Mouse (Mus musculus) MEL (cell line): Measurements from ENCODE around the gene Cgnl1. TPM values are rescaled to one million over a fixed set of nuclear protein-coding genes. Genes with fewer than 3 reads are reported as not detected.

Experiments used
- DNase-seq: peaks from one replicate; pipeline ENCODE4 v3.0.0; 2011; ENCODE audit warnings: low read depth, low spot score
- H3K27ac ChIP-seq: 2 replicates; pipeline ENCODE4 v1.5.1; 2012; ENCODE audit warnings: low read depth, mild to moderate bottlenecking, control low read depth, low read length, moderate library complexity; ENCODE audit not compliant: control insufficient read depth
- H3K27me3 ChIP-seq, 2 experiments: fragments of 150-350 bp in 1 of 2; sonication (generic) in 1 of 2; 2 replicates each; pipeline ENCODE4 v1.6.1; 2012; ENCODE audit warnings: low read length in 2 of 2, mild to moderate bottlenecking in 2 of 2, improper control_type of control experiment in 1 of 2, moderate library complexity in 1 of 2; ENCODE audit not compliant: insufficient read depth in 2 of 2, control insufficient read depth in 1 of 2
- H3K36me3 ChIP-seq, 2 experiments: 2 replicates each; pipeline ENCODE4 v1.6.1; 2012 to 2014; ENCODE audit warnings: low read length in 2 of 2, improper control_type of control experiment in 1 of 2, inconsistent platforms in 1 of 2, mild to moderate bottlenecking in 1 of 2; ENCODE audit not compliant: insufficient read depth in 2 of 2, control insufficient read depth in 1 of 2
- H3K4me1 ChIP-seq, 2 experiments: fragments of 150-350 bp in 1 of 2; sonication (generic) in 1 of 2; 2 replicates each; pipeline ENCODE4 v1.6.1; 2012; ENCODE audit warnings: low read length in 2 of 2, improper control_type of control experiment in 1 of 2, mild to moderate bottlenecking in 1 of 2; ENCODE audit not compliant: insufficient read depth in 2 of 2, control insufficient read depth in 1 of 2
- H3K4me3 ChIP-seq, 2 experiments: fragments of 150-350 bp in 1 of 2; sonication (generic) in 1 of 2; 2 replicates each; pipeline ENCODE4 v1.5.1; 2012; ENCODE audit warnings: low read depth in 2 of 2, low read length in 2 of 2, mild to moderate bottlenecking in 2 of 2, moderate library complexity in 2 of 2, control low read depth in 1 of 2, improper control_type of control experiment in 1 of 2; ENCODE audit not compliant: control insufficient read depth in 1 of 2, insufficient read depth in 1 of 2
- H3K79me2 ChIP-seq: 2 replicates; pipeline ENCODE4 v1.6.1; 2012; ENCODE audit warnings: mild to moderate bottlenecking, low read length, moderate library complexity; ENCODE audit not compliant: control insufficient read depth, poor library complexity, insufficient read depth
- H3K9ac ChIP-seq: 2 replicates; pipeline ENCODE4 v1.6.1; 2012; ENCODE audit warnings: low read depth, mild to moderate bottlenecking, control low read depth, low read length, moderate library complexity; ENCODE audit not compliant: control insufficient read depth, poor library complexity, severe bottlenecking
- H3K9me3 ChIP-seq: fragments of 150-350 bp; sonication (generic); replicated peaks from 2 replicates; pipeline ENCODE4 v1.6.1; 2012; ENCODE audit warnings: mild to moderate bottlenecking, low read length, improper control_type of control experiment, moderate library complexity; ENCODE audit not compliant: insufficient read depth
- BHLHE40 ChIP-seq: IDR thresholded peaks from 2 replicates; pipeline ENCODE4 v1.6.1; 2012; ENCODE audit warnings: low read depth, mild to moderate bottlenecking, inconsistent platforms, low read length, improper control_type of control experiment, borderline replicate concordance
- E2F4 ChIP-seq: IDR thresholded peaks from 2 replicates; pipeline ENCODE4 v1.6.1; 2011; ENCODE audit warnings: low read depth, low read length, improper control_type of control experiment, borderline replicate concordance
- EP300 ChIP-seq, 2 experiments: IDR thresholded peaks; 2 replicates each; pipeline ENCODE4 v1.6.1; 2011; ENCODE audit warnings: improper control_type of control experiment in 2 of 2, low read length in 2 of 2, low read depth in 1 of 2, mild to moderate bottlenecking in 1 of 2
- GABPA ChIP-seq: IDR thresholded peaks from 2 replicates; pipeline ENCODE4 v1.6.1; 2012; ENCODE audit warnings: low read depth, mild to moderate bottlenecking, inconsistent platforms, low read length, improper control_type of control experiment, moderate library complexity
- GATA1 ChIP-seq: IDR thresholded peaks from 2 replicates; pipeline ENCODE4 v1.6.1; 2011; ENCODE audit warnings: low read depth, low read length, improper control_type of control experiment
- HCFC1 ChIP-seq: IDR thresholded peaks from 2 replicates; pipeline ENCODE4 v1.6.1; 2012; ENCODE audit warnings: low read depth, mild to moderate bottlenecking, inconsistent platforms, low read length, improper control_type of control experiment, moderate library complexity
- MAX ChIP-seq: IDR thresholded peaks from 2 replicates; pipeline ENCODE4 v1.6.1; 2011; ENCODE audit warnings: low read length, improper control_type of control experiment
- MAZ ChIP-seq: IDR thresholded peaks from 2 replicates; pipeline ENCODE4 v1.6.1; 2012; ENCODE audit warnings: low read depth, mild to moderate bottlenecking, inconsistent platforms, low read length, improper control_type of control experiment
- MEF2A ChIP-seq: IDR thresholded peaks from 2 replicates; pipeline ENCODE4 v1.6.1; 2014; ENCODE audit warnings: low read depth, mild to moderate bottlenecking, inconsistent platforms, low read length, improper control_type of control experiment; ENCODE audit not compliant: poor library complexity, insufficient replicate concordance, severe bottlenecking; ENCODE audit errors: extremely low read depth
- MXI1 ChIP-seq: IDR thresholded peaks from 2 replicates; pipeline ENCODE4 v1.6.1; 2011; ENCODE audit warnings: mild to moderate bottlenecking, low read depth, low read length, improper control_type of control experiment
- NELFE ChIP-seq: IDR thresholded peaks from 2 replicates; pipeline ENCODE4 v1.6.1; 2011; ENCODE audit warnings: low read depth, low read length, improper control_type of control experiment
- NRF1 ChIP-seq: IDR thresholded peaks from 2 replicates; pipeline ENCODE4 v1.6.1; 2014; ENCODE audit warnings: low read depth, mild to moderate bottlenecking, inconsistent platforms, low read length, improper control_type of control experiment, moderate library complexity; ENCODE audit not compliant: poor library complexity, insufficient read depth, severe bottlenecking
- POLR2AphosphoS2 ChIP-seq: IDR thresholded peaks from 2 replicates; pipeline ENCODE4 v1.6.1; 2011; ENCODE audit warnings: low read length, improper control_type of control experiment
- RCOR1 ChIP-seq: IDR thresholded peaks from 2 replicates; pipeline ENCODE4 v1.6.1; 2012; ENCODE audit warnings: low read depth, mild to moderate bottlenecking, inconsistent platforms, low read length, improper control_type of control experiment
- SMC3 ChIP-seq: IDR thresholded peaks from 2 replicates; pipeline ENCODE4 v1.6.1; 2011; ENCODE audit warnings: low read depth, low read length, improper control_type of control experiment
- TAL1 ChIP-seq: IDR thresholded peaks from 2 replicates; pipeline ENCODE4 v1.6.1; 2012; ENCODE audit warnings: mild to moderate bottlenecking, inconsistent platforms, low read length, moderate library complexity, mixed read lengths
- TCF12 ChIP-seq: IDR thresholded peaks from 2 replicates; pipeline ENCODE4 v1.6.1; 2014; ENCODE audit warnings: low read depth, mild to moderate bottlenecking, inconsistent platforms, low read length, improper control_type of control experiment, moderate library complexity
- ZC3H11A ChIP-seq: IDR thresholded peaks from 2 replicates; pipeline ENCODE4 v1.6.1; 2012; ENCODE audit warnings: low read depth, mild to moderate bottlenecking, inconsistent platforms, low read length, improper control_type of control experiment
- ZKSCAN1 ChIP-seq: IDR thresholded peaks from 2 replicates; pipeline ENCODE4 v1.6.1; 2012; ENCODE audit warnings: low read depth, mild to moderate bottlenecking, inconsistent platforms, low read length, improper control_type of control experiment, moderate library complexity
- ZMIZ1 ChIP-seq: IDR thresholded peaks from 2 replicates; pipeline ENCODE4 v1.6.1; 2012; ENCODE audit warnings: low read depth, mild to moderate bottlenecking, inconsistent platforms, low read length, improper control_type of control experiment, moderate library complexity
- ZNF384 ChIP-seq: IDR thresholded peaks from 2 replicates; pipeline ENCODE4 v1.6.1; 2012; ENCODE audit warnings: low read depth, mild to moderate bottlenecking, inconsistent platforms, low read length, improper control_type of control experiment
- polyA plus RNA-seq, 2 experiments: library from polyadenylated mRNA; stranded (reverse) in 1 of 2; unstranded in 1 of 2; fragments of >175 nt in 1 of 2; fragments of >200 nt in 1 of 2; gene quantifications; 2 replicates each; pipeline versions ENCODE4 v1.2.1 to v1.2.4; 2012; ENCODE audit warnings: low replicate concordance in 2 of 2, low read depth in 1 of 2; ENCODE audit not compliant: insufficient read length in 2 of 2, insufficient read depth in 1 of 2, missing spikeins in 1 of 2
- total RNA-seq: library from RNA; depleted of rRNA; stranded (reverse); fragments of 300-350 nt; gene quantifications from 2 replicates; pipeline ENCODE4 v1.2.3, GENCODE M21; 2012

The Cgnl1 gene
- total and polyA plus RNA-seq, 3 experiments: 0.19 to 0.70 TPM; not detected in 1

DNA sequence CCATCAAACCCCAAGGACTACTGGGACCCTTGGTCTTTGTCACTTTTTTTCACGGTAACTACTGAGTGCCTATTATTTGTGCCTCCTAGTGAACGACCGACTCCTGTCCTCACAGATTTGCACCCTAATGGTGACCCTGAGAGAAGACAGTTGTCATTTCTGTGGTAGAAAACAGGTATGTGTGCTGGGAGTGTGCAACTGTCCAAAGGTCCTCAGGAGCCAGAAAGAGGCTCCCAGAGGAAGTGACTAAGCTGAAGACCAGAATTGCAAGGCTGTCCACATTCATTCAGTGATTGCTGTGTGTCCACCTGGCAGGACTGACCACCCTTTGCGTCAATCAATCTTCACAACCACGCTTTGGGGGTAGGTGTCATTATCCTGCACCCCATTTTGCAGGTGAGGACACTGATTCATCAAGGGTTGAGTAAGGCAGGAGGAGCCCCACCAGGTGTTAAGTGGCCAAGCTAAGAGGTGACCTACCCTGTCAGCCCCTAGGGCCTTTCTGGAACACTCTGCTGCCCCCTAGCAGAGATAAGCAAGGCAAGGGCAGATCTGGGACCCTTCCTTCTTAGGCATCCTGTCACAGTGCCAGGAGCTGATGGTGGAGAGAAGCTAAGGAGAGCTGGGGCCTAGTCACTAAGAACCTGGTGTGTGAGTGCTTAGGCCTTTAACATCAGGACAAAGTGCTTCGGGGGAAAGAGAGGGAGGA is 178.7 kb downstream of the Cgnl1 start:
- H3K4me1 ChIP-seq: peaks cover 4 to 15% of the 10 kb centered on the region in 2 experiments
- H3K9me3 ChIP-seq: no peaks in the 10 kb centered on the region
- H3K79me2 ChIP-seq: no peaks in the 10 kb centered on the region
- H3K27me3 ChIP-seq: peaks cover 2 to 3% of the 10 kb centered on the region in 2 experiments; a peak in 2 of 4 replicates
- no peaks in the 10 kb centered on the region for H3K36me3 ChIP-seq
- H3K27ac ChIP-seq: no peak overlapping the region
- H3K4me3 ChIP-seq: no peak overlapping the region
- no peak for DNase-seq
- H3K9ac ChIP-seq: no peak overlapping the region
- TF ChIP-seq NELFE (no peak), RCOR1 (no peak), E2F4 (no peak), ZKSCAN1 (no peak), MEF2A (no peak), ZNF384 (no peak), SMC3 (no peak)

DNA sequence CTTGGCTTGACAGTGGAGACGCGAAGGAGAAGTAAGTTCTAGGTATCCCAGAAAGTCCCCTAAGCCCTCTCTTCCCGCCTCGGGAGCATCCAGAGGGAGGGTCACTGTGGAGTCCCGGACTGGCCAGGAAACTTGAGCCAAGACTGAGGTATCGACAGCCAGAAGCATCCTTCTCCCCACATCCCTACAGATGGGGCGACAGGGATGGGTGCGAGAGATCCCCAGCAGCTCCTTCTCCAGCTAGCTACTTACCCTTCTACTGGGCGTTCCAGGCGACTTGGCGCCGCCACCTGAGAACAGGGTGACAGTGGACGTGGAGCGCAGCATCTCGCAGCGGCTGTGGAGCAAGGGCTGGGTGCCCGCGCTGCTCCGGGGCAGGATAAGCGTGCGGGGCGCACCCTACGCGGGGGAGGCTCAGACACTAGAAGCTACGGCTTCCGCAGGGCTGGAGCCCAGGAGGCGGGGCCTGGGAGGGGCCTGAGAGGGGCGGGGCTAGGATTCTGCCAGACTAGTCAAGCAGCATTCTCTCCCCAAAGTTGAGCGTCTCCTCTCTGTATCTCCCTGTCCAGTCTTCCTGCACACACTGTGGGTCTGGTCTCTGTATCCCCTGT is 179.4 kb downstream of the Cgnl1 start, which contains the start of gene Myzap:
Gene Myzap, minus strand, starts transcription at position 423 of the 611 bp plus-strand sequence.
- Histone ChIP-seq H3K79me2 (no peaks in the 10 kb centered on the region), H3K27ac (no peak within 1 kb of the TSS), H3K9me3 (no peaks in the 10 kb centered on the region), H3K9ac (no peak within 1 kb of the TSS), H3K27me3 (peaks cover 2 to 3% of the 10 kb centered on the region in 2 experiments; a peak in 2 of 4 replicates), H3K4me1 (peaks cover under 1 to 11% of the 10 kb centered on the region in 2 experiments; a peak in 3 of 4 replicates), H3K36me3 (no peaks in the 10 kb centered on the region), H3K4me3 (peak within 1 kb of the TSS; percentile 30 to 41; a peak in 3 of 4 replicates)
- peak; percentile 82 for DNase-seq
- TF ChIP-seq EP300 (IDR thresholded peaks at IDR 0.05; ENCODE audit: low read depth in 1 of 2, low read length in 2 of 2): no peak
- no peak for TF ChIP-seq BHLHE40
- no peak for TF ChIP-seq ZMIZ1
- no peak for TF ChIP-seq MXI1
- no peak for TF ChIP-seq MAZ
- no peak for TF ChIP-seq NRF1
- no peak for TF ChIP-seq GATA1
- TF ChIP-seq MEF2A: no peak
- no peak for TF ChIP-seq TAL1
- TF ChIP-seq ZC3H11A: no peak
- no peak for TF ChIP-seq MAX
- TF ChIP-seq TCF12: no peak
- TF ChIP-seq ZNF384: no peak
- no peak for TF ChIP-seq NELFE
- TF ChIP-seq POLR2AphosphoS2: no peak
- TF ChIP-seq RCOR1: no peak
- no peak for TF ChIP-seq GABPA
- TF ChIP-seq HCFC1: no peak
